Mouse (Mus musculus) liver, embryonic 11.5 days (tissue): ENCODE measurements around the gene Ssxb8. TPM values are rescaled to one million over a fixed set of nuclear protein-coding genes. Genes with fewer than 3 reads are reported as not detected.
"Not testable (repeated sequence)": the region's sequence is repeated elsewhere in the genome, so short reads cannot be mapped to it uniquely, and the experiment has no call there.

Experiments
- ATAC-seq: fragments of 200-750 bp; cut with Nextera tagmentation; replicated peaks from 2 replicates; pipeline ENCODE4 v1.8.0; 2017; ENCODE audit warnings: moderate number of reproducible peaks, mild to moderate bottlenecking, moderate TSS enrichment, moderate library complexity; ENCODE audit not compliant: low FRiP score
- DNase-seq: peaks from one replicate; pipeline ENCODE4 v3.0.0-alpha.2; 2017; ENCODE audit warnings: low spot score
- H3K27ac ChIP-seq: fragments of 300-500 bp; sonication (generic); 2 replicates; pipeline ENCODE4 v1.5.1; 2014; ENCODE audit warnings: mild to moderate bottlenecking, low read depth, low read length, control low read depth
- H3K27me3 ChIP-seq: fragments of 300-500 bp; sonication (generic); replicated peaks from 2 replicates; pipeline ENCODE4 v1.6.1; 2014; ENCODE audit warnings: low read length, mixed read lengths; ENCODE audit not compliant: control insufficient read depth, insufficient read depth
- H3K36me3 ChIP-seq: fragments of 300-500 bp; sonication (generic); 2 replicates; pipeline ENCODE4 v1.6.1; 2014; ENCODE audit warnings: mild to moderate bottlenecking, low read length, moderate library complexity, mixed read lengths; ENCODE audit not compliant: control insufficient read depth, insufficient read depth
- H3K4me1 ChIP-seq: fragments of 300-500 bp; sonication (generic); replicated peaks from 2 replicates; pipeline ENCODE4 v1.6.1; 2014; ENCODE audit warnings: low read length, mixed read lengths; ENCODE audit not compliant: control insufficient read depth, insufficient read depth
- H3K4me2 ChIP-seq: fragments of 300-500 bp; sonication (generic); 2 replicates; pipeline ENCODE4 v1.6.1; 2014; ENCODE audit warnings: mild to moderate bottlenecking, control low read depth, moderate library complexity
- H3K4me3 ChIP-seq: fragments of 300-500 bp; sonication (generic); 2 replicates; pipeline ENCODE4 v1.5.1; 2014; ENCODE audit warnings: low read depth, low read length, control low read depth
- H3K9ac ChIP-seq: fragments of 300-500 bp; sonication (generic); 2 replicates; pipeline ENCODE4 v1.6.1; 2014; ENCODE audit warnings: low read depth, low read length, control low read depth
- H3K9me3 ChIP-seq: fragments of 300-500 bp; sonication (generic); 2 replicates; pipeline ENCODE4 v1.6.1; 2016; ENCODE audit warnings: low read length, inconsistent platforms, mixed read lengths; ENCODE audit not compliant: control insufficient read depth
- WGBS: fragments of 180-500 bp; shearing (Covaris S2); extraction: QIAGEN DNeasy Blood & Tissue Kit; methylation state at CpG from one replicate; pipeline ENCODE4 v1.1.7; 2014; 5-methylcytosine and 5-hydroxymethylcytosine counted together
- polyA plus RNA-seq: library from polyadenylated mRNA; unstranded; fragments of >200 nt; fragmentation: Nextera tagmentation; extraction: Ambion mirVana; gene quantifications from 2 replicates; pipeline ENCODE4 v1.2.1, GENCODE M21; 2014

Ssxb8 gene
- not detected in 2 replicates for polyA plus RNA-seq

DNA sequence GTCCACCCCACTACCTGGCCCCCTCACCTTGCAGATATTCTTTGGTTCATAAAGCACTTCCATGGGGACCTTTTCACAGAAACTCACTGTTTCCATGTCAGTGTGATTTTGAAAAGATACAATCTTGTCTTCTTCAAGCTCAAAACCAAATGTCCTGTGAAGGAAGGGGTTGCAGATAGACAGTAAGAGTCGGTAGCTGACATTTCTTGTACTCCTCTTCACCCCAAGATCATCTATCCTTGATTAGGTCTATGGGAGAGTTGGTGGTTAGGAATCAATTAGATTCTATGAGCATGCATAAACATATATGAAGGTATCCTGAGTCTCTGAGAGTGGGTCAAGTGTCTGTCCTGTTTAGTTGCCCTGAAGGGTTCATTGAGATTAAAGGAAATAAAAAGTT, at the start of gene Ssxb8:
TSS of gene Ssxb8 (minus strand) at position 101 of the 400 bp plus-strand sequence.
- H3K27ac ChIP-seq, H3K4me1 ChIP-seq, H3K27me3 ChIP-seq, H3K4me3 ChIP-seq, H3K4me2 ChIP-seq, H3K36me3 ChIP-seq, H3K9ac ChIP-seq, H3K9me3 ChIP-seq, DNase-seq, ATAC-seq: not testable (repeated sequence)
- WGBS: 46% methylated on average over 1 of the region's 1 CpGs

DNA sequence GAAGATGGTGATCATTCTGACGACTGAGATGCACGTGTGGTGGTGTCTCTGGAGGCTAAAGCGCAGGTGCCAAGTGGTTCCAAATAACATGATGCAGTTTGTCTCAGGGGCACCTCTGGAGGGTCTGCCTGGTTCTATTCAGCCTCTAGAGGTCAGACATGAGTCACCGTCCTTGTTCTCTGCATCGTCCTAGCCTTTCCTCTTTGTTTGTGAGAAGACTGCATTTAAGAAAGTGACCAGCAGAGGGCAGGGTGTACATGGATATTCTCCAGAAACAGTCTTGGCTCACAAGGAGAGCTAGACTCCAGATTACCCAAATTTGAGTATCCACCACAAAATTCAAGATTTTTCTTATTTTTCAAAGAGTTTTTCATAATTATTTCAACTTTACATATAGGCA, 42.3 kb upstream of the Ssxb8 start:
- Histone ChIP-seq H3K4me1 (no peaks in the 10 kb centered on the region), H3K9me3 (no peaks in the 10 kb centered on the region), H3K9ac (no peak overlapping the region), H3K4me2 (no peak overlapping the region), H3K27me3 (no peaks in the 10 kb centered on the region), H3K36me3 (no peaks in the 10 kb centered on the region), H3K4me3 (no peak overlapping the region), H3K27ac (no peak overlapping the region)
- DNase-seq: no peak
- WGBS: 47% methylated on average over 5 of the region's 5 CpGs
- no peak for ATAC-seq

DNA sequence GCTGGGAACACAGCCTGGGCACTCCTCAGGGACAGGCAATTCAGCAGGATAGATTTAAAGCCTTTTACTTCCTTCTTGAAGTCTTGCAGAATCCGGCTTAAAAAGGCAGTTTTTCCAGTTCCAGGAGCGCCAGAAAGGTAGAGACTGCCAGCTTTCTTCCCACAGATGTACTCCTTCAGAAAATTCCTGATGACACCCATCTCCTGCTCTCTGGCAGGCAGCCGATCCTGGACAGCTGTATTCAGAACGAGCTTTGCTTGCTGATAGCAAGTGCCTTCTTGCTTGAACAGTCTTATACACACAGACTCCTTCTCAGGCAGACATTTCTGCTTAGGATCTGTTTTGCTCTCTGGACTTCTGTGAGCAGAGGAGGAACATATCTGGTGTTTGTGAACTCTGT, 27.6 kb downstream of the Ssxb8 start:
- Histone ChIP-seq H3K27ac (no peak overlapping the region), H3K4me2 (no peak overlapping the region), H3K36me3 (no peaks in the 10 kb centered on the region), H3K9me3 (no peaks in the 10 kb centered on the region), H3K9ac (no peak overlapping the region), H3K4me3 (no peak overlapping the region), H3K4me1 (no peaks in the 10 kb centered on the region), H3K27me3 (no peaks in the 10 kb centered on the region)
- 75% methylated on average over 4 of the region's 4 CpGs for WGBS
- ATAC-seq: no peak
- no peak for DNase-seq

Other genes starting within 250 kb of the Ssxb8 start
- gene Ssxb2, start 229.1 kb downstream of the Ssxb8 start, polyA plus RNA-seq: not detected in 2 replicates
- not detected in 2 replicates for gene Gm14459, start 165.9 kb downstream of the Ssxb8 start, polyA plus RNA-seq
- gene Ssxb6, start 142.6 kb downstream of the Ssxb8 start, polyA plus RNA-seq: not detected in 2 replicates
- gene Ssxb3, start 99.0 kb downstream of the Ssxb8 start, polyA plus RNA-seq: not detected in 2 replicates
- not detected in 2 replicates for gene Ssx9, start 57.6 kb upstream of the Ssxb8 start, polyA plus RNA-seq
- gene Ssxb5, start 112.8 kb upstream of the Ssxb8 start, polyA plus RNA-seq: not detected in 2 replicates
- gene Gm6592, start 153.2 kb upstream of the Ssxb8 start, polyA plus RNA-seq: not detected in 2 replicates
- gene Gm5751, start 183.4 kb upstream of the Ssxb8 start, polyA plus RNA-seq: not detected in 2 replicates
- gene B630019K06Rik, start 201.5 kb upstream of the Ssxb8 start, polyA plus RNA-seq: 1.1 and 1.2 TPM in 2 replicates